Mouse (Mus musculus) embryonic facial prominence, embryonic 11.5 days (tissue): ENCODE measurements at regions not wholly inside any gene's neighbourhood (a gene's known extent, or its start where the extent isn't known, plus 50 kb on each side); places are given as distances from the start of the nearest gene placed in this dataset.

Source experiments
- ATAC-seq: fragments of 200-750 bp; cut with Nextera tagmentation; replicated peaks from 2 replicates; pipeline ENCODE4 v1.8.0; 2017; ENCODE audit warnings: low read depth; ENCODE audit not compliant: insufficient number of reproducible peaks, low FRiP score, low TSS enrichment
- DNase-seq: peaks from one replicate; pipeline ENCODE4 v3.0.0-alpha.2; 2015; ENCODE audit warnings: low spot score
- H3K27ac ChIP-seq: fragments of 300-500 bp; sonication (generic); replicated peaks from 2 replicates; pipeline ENCODE4 v1.5.1; 2014; ENCODE audit warnings: mild to moderate bottlenecking, low read depth, low read length, control low read depth
- H3K27me3 ChIP-seq: fragments of 300-500 bp; sonication (generic); 2 replicates; pipeline ENCODE4 v1.6.1; 2014; ENCODE audit warnings: mild to moderate bottlenecking, low read length, moderate library complexity, mixed read lengths; ENCODE audit not compliant: control insufficient read depth, insufficient read depth
- H3K36me3 ChIP-seq: fragments of 300-500 bp; sonication (generic); replicated peaks from 2 replicates; pipeline ENCODE4 v1.6.1; 2014; ENCODE audit warnings: low read depth, mild to moderate bottlenecking, low read length, moderate library complexity, mixed read lengths; ENCODE audit not compliant: control insufficient read depth, insufficient read depth
- H3K4me1 ChIP-seq: fragments of 300-500 bp; sonication (generic); 2 replicates; pipeline ENCODE4 v1.6.1; 2014; ENCODE audit warnings: low read length, mixed read lengths; ENCODE audit not compliant: control insufficient read depth, insufficient read depth
- H3K4me2 ChIP-seq: fragments of 300-500 bp; sonication (generic); 2 replicates; pipeline ENCODE4 v1.6.1; 2014; ENCODE audit warnings: low read depth, mild to moderate bottlenecking, control low read depth, low read length, moderate library complexity
- H3K4me3 ChIP-seq: fragments of 300-500 bp; sonication (generic); 2 replicates; pipeline ENCODE4 v1.5.1; 2014; ENCODE audit warnings: low read depth, low read length, control low read depth
- H3K9ac ChIP-seq: fragments of 300-500 bp; sonication (generic); replicated peaks from 2 replicates; pipeline ENCODE4 v1.6.1; 2014; ENCODE audit warnings: mild to moderate bottlenecking, control low read depth, low read length
- H3K9me3 ChIP-seq: fragments of 300-500 bp; sonication (generic); replicated peaks from 2 replicates; pipeline ENCODE4 v1.6.1; 2016; ENCODE audit warnings: mild to moderate bottlenecking, low read length, inconsistent platforms, mixed read lengths; ENCODE audit not compliant: control insufficient read depth
- WGBS: fragments of 180-500 bp; shearing (Covaris S2); extraction: QIAGEN DNeasy Blood & Tissue Kit; methylation state at CpG from one replicate; pipeline ENCODE4 v1.1.7; 2014; 5-methylcytosine and 5-hydroxymethylcytosine counted together

GRCm38 (mm10) chr13:53935174-53935699, 120.3 kb downstream of the Drd1 start:
- no peak for ATAC-seq
- Histone ChIP-seq H3K36me3 (no peaks in the 10 kb centered on the region), H3K27ac (no peak overlapping the region), H3K4me1 (no peaks in the 10 kb centered on the region), H3K9me3 (no peaks in the 10 kb centered on the region), H3K9ac (no peak overlapping the region), H3K4me2 (no peak overlapping the region), H3K4me3 (no peak overlapping the region), H3K27me3 (no peaks in the 10 kb centered on the region)
- no peak for DNase-seq
- WGBS, result 82% methylated on average over 14 of the region's 14 CpGs

DNA sequence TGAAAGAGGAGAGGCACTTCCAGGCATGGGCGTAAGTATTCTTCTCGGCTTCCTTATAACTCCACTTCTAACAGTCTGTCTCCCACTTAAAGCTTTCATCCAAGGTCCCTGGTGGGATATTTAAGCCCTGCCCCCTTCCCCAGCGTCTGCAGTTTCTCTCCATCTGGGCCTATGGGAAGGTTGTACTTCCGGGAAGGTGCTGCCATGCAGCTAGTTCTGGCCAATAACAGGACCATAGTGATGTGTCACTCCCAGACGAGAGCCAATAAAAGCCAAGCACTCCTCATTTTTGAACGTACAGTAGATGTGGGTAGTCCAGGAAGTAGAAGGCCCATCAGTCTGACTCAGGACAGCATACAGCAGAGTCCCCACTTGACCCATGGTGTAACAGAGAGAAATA, 121.0 kb downstream of the Drd1 start:
- Histone ChIP-seq H3K4me3 (no peak overlapping the region), H3K27me3 (no peaks in the 10 kb centered on the region), H3K9me3 (no peaks in the 10 kb centered on the region), H3K4me2 (no peak overlapping the region), H3K9ac (no peak overlapping the region), H3K4me1 (no peaks in the 10 kb centered on the region), H3K27ac (no peak overlapping the region), H3K36me3 (no peaks in the 10 kb centered on the region)
- ATAC-seq, result no peak
- 82% methylated on average over 6 of the region's 6 CpGs for WGBS
- DNase-seq, result no peak

DNA sequence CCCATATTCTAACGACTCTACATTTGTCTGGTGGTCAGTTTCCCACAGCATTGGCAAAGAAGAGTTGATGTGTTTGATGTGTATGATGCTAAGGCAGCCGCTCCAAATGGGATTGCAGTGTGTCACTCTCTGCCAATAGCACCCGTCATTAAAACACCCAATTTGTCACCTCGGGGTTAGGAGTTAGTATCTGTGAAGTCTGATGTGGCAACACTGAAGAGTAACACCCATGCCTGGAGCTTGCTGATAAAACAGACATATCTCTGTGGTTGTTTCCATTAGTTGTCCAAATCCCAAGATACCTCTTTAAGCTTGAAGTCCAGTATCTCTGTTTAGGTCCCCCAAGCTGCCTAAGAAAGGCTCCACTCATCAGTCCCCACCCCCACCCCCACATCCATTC, 129.4 kb downstream of the Drd1 start:
- ATAC-seq (no peak), DNase-seq (no peak)
- Histone ChIP-seq H3K36me3 (no peaks in the 10 kb centered on the region), H3K4me3 (no peak overlapping the region), H3K9me3 (no peaks in the 10 kb centered on the region), H3K4me1 (no peaks in the 10 kb centered on the region), H3K4me2 (no peak overlapping the region), H3K9ac (no peak overlapping the region), H3K27me3 (no peaks in the 10 kb centered on the region), H3K27ac (no peak overlapping the region)
- WGBS, result 88% methylated on average over 4 of the region's 4 CpGs

DNA sequence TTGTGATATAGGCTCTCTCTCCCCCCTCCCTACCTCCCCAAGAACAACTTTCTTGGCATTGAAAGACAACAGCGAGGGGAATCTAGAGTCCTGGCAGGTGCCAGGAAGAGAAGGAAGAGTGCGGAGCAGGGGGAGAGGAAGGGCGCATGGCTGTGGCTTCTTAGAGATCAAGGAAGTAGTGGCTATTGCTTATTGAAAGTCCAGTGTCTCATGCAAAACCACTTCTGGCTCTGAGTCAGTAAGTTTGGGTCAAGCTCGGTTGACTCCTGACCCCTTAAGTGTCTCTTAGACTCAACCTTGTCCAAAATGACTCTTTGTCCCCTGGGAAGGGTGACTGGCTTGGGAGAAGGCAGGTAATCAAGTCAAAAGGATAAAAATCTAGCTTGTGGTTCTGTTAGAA, 131.1 kb downstream of the Drd1 start:
- no peaks in the 10 kb centered on the region for H3K4me1 ChIP-seq
- ATAC-seq, result no peak
- H3K27me3 ChIP-seq, result no peaks in the 10 kb centered on the region
- WGBS, result 85% methylated on average over 4 of the region's 4 CpGs
- no peaks in the 10 kb centered on the region for H3K9me3 ChIP-seq
- no peak overlapping the region for H3K4me2 ChIP-seq
- H3K36me3 ChIP-seq, result no peaks in the 10 kb centered on the region
- no peak overlapping the region for H3K4me3 ChIP-seq
- DNase-seq, result no peak
- no peak overlapping the region for H3K27ac ChIP-seq
- no peak overlapping the region for H3K9ac ChIP-seq

DNA sequence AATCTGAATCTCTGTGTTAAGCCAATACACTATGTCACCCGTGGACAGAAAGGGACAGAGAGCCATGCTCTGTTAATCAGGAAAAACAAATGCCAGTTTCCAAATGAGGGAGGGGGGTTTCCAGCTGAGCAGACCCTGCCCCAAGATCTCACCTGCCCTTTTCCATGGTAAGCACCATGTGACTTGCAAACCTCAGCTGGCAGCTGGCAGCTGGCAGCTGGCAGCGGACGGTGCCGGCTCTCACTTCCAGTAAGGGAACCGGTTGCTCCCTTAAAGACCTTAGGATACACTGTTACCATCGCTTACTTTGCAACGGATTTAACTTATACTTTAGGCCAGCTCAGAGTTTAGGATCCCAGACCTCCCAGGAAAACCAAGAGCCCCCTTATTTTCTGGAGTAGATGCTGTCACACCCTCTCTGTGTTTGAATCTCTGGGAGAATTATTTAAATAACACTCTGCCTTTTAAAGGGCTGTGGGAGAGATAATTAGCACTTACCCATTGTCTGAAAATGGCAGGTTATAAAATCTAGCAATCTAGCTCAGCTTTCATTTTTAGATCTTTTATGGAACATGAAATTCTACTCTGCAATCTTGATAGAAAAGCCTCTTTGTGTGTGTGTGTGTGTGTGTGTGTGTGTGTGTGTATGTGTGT, 131.7 kb downstream of the Drd1 start:
- ATAC-seq, result no peak
- WGBS, result 80% methylated on average over 7 of the region's 7 CpGs

GRCm38 (mm10) chr13:53921796-53922195, 133.7 kb downstream of the Drd1 start:
- Histone ChIP-seq H3K27ac (no peak overlapping the region), H3K4me2 (no peak overlapping the region), H3K4me3 (no peak overlapping the region), H3K27me3 (no peaks in the 10 kb centered on the region), H3K36me3 (no peaks in the 10 kb centered on the region), H3K9ac (no peak overlapping the region), H3K9me3 (no peaks in the 10 kb centered on the region), H3K4me1 (no peaks in the 10 kb centered on the region)
- DNase-seq (no peak), ATAC-seq (no peak)
- 71% methylated on average over 5 of the region's 5 CpGs for WGBS

More for the DNA sequence above, 131.7 kb downstream of the Drd1 start:
- no peaks in the 10 kb centered on the region for H3K9me3 ChIP-seq
- no peaks in the 10 kb centered on the region for H3K36me3 ChIP-seq
- no peaks in the 10 kb centered on the region for H3K27me3 ChIP-seq
- H3K4me1 ChIP-seq, result no peaks in the 10 kb centered on the region
- H3K9ac ChIP-seq, result no peak overlapping the region
- no peak for DNase-seq
- H3K4me3 ChIP-seq, result no peak overlapping the region
- no peak overlapping the region for H3K27ac ChIP-seq
- no peak overlapping the region for H3K4me2 ChIP-seq

DNA sequence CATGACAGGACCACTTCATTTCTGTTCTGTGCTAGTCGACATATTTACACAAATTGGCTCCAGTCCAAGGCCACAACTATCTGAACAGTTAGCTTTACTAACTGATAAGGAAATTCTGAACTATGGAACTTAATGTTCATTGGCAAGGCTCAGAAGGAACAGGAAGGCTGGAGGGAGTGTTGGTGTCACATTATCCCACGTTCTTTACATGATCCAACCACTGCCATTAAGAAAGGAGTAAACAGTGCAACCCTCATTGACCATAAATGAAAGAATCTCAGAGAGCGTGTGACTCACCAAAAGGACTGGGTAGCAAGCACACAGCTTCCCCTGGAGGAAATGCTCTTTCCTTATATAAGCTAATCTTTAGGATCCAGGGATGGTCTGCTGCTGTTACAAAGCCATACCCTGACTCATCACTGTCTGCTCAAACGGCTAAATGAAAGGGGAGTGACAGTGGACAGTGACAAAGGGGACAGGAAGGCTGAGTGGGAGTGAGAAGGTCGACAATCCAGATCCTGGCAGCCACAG, 135.6 kb downstream of the Drd1 start:
- DNase-seq (no peak), ATAC-seq (no peak)
- Histone ChIP-seq H3K36me3 (no peaks in the 10 kb centered on the region), H3K4me2 (no peak overlapping the region), H3K9ac (no peak overlapping the region), H3K4me3 (no peak overlapping the region), H3K4me1 (no peaks in the 10 kb centered on the region), H3K9me3 (no peaks in the 10 kb centered on the region), H3K27me3 (no peaks in the 10 kb centered on the region), H3K27ac (no peak overlapping the region)
- WGBS, result 69% methylated on average over 5 of the region's 5 CpGs

DNA sequence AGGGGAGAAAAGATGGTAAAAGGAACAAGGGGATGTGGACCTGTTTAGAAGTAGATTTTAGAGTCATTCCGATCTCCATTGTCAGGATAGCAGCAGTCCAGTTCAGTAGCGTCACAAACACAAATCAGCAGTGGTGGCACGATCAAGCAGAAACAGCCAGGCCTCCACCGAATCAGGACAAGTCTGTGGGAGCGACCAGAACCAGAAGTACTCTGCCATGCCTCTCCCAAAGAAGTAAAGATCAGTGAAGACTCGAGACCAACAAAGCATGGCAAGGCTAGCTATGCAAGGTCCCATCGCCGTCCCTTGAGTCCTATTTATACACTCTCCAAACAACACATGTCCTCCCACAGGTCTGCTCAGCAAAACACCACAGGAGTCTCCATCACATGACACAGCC, 140.0 kb downstream of the Drd1 start:
- Histone ChIP-seq H3K27ac (no peak overlapping the region), H3K4me2 (no peak overlapping the region), H3K36me3 (no peaks in the 10 kb centered on the region), H3K4me3 (no peak overlapping the region), H3K9ac (no peak overlapping the region), H3K9me3 (no peaks in the 10 kb centered on the region), H3K4me1 (no peaks in the 10 kb centered on the region), H3K27me3 (no peaks in the 10 kb centered on the region)
- no peak for DNase-seq
- no peak for ATAC-seq
- 90% methylated on average over 8 of the region's 8 CpGs for WGBS
